Mouse (Mus musculus) CH12.LX (cell line): Measurements from ENCODE around the gene Vdac1. TPM values are rescaled to one million over a fixed set of nuclear protein-coding genes. Genes with fewer than 3 reads are reported as not detected.

Experiments
- DNase-seq: peaks from one replicate; pipeline ENCODE4 v3.0.0-alpha.2; 2013; ENCODE audit errors: extremely low read depth
- H3K27ac ChIP-seq: 2 replicates; pipeline ENCODE4 v1.5.1; 2012; ENCODE audit warnings: low read depth, mild to moderate bottlenecking, control low read depth, moderate library complexity; ENCODE audit not compliant: insufficient read depth
- H3K27me3 ChIP-seq: replicated peaks from 2 replicates; pipeline ENCODE3; 2012; ENCODE audit warnings: inconsistent platforms
- H3K36me3 ChIP-seq, 2 experiments: replicated peaks in 1 of 2; 2 replicates each; pipeline versions ENCODE3 to v1.6.1; 2012; ENCODE audit warnings: inconsistent platforms in 1 of 2, low read length in 1 of 2, mild to moderate bottlenecking in 1 of 2, mixed read lengths in 1 of 2, moderate library complexity in 1 of 2; ENCODE audit not compliant: control insufficient read depth in 1 of 2, insufficient read depth in 1 of 2
- H3K4me1 ChIP-seq, 2 experiments: 2 replicates each; pipeline ENCODE4 v1.6.1; 2012; ENCODE audit warnings: inconsistent platforms in 1 of 2, moderate library complexity in 1 of 2; ENCODE audit not compliant: insufficient read depth in 2 of 2, control insufficient read depth in 1 of 2
- H3K4me2 ChIP-seq: 2 replicates; pipeline ENCODE4 v1.6.1; 2012; ENCODE audit warnings: low read depth, mild to moderate bottlenecking, control low read depth; ENCODE audit not compliant: poor library complexity, insufficient read depth, severe bottlenecking
- H3K4me3 ChIP-seq, 3 experiments: fragments of 150-350 bp in 1 of 3; sonication (generic) in 1 of 3; replicated peaks in 1 of 3; 2 replicates each; pipeline versions ENCODE3 to v1.5.1; 2011 to 2012; ENCODE audit warnings: low read depth in 2 of 3, low read length in 2 of 3, mild to moderate bottlenecking in 2 of 3, moderate library complexity in 2 of 3, control low read depth in 1 of 3, improper control_type of control experiment in 1 of 3, inconsistent platforms in 1 of 3, mixed read lengths in 1 of 3; ENCODE audit not compliant: poor library complexity in 1 of 3
- H3K79me2 ChIP-seq: replicated peaks from 2 replicates; pipeline ENCODE4 v1.6.1; 2012; ENCODE audit warnings: mild to moderate bottlenecking, moderate library complexity; ENCODE audit not compliant: control insufficient read depth, poor library complexity, insufficient read depth, severe bottlenecking; ENCODE audit errors: extremely low read depth
- H3K9ac ChIP-seq: 2 replicates; pipeline ENCODE4 v1.6.1; 2012; ENCODE audit warnings: low read depth, mild to moderate bottlenecking, control low read depth, moderate library complexity; ENCODE audit not compliant: insufficient read depth
- H3K9me3 ChIP-seq: replicated peaks from 2 replicates; pipeline ENCODE3; 2012; ENCODE audit warnings: low read length, inconsistent platforms, mixed read lengths
- BHLHE40 ChIP-seq: IDR thresholded peaks from 2 replicates; pipeline ENCODE4 v1.6.1; 2011; ENCODE audit warnings: mild to moderate bottlenecking, low read depth, low read length, improper control_type of control experiment
- CHD1 ChIP-seq: IDR thresholded peaks from 2 replicates; pipeline ENCODE4 v1.6.1; 2012; ENCODE audit warnings: low read depth, low read length, improper control_type of control experiment, inconsistent platforms
- CHD2 ChIP-seq: IDR thresholded peaks from 2 replicates; pipeline ENCODE4 v1.6.1; 2011; ENCODE audit warnings: low read length, improper control_type of control experiment
- CTCF ChIP-seq, 2 experiments: IDR thresholded peaks in 1 of 2; conservative IDR thresholded peaks in 1 of 2; 2 replicates each; pipeline ENCODE4 v1.5.1; 2011 to 2012; ENCODE audit warnings: low read depth in 2 of 2, low read length in 2 of 2, improper control_type of control experiment in 1 of 2, inconsistent platforms in 1 of 2, mild to moderate bottlenecking in 1 of 2, moderate library complexity in 1 of 2
- E2F4 ChIP-seq: IDR thresholded peaks from 2 replicates; pipeline ENCODE4 v1.6.1; 2011; ENCODE audit warnings: low read depth, low read length, improper control_type of control experiment; ENCODE audit not compliant: insufficient replicate concordance
- ELF1 ChIP-seq: IDR thresholded peaks from 2 replicates; pipeline ENCODE4 v1.6.1; 2014; ENCODE audit warnings: low read depth, mild to moderate bottlenecking, inconsistent platforms, low read length, improper control_type of control experiment
- EP300 ChIP-seq: IDR thresholded peaks from 2 replicates; pipeline ENCODE4 v1.6.1; 2011; ENCODE audit warnings: low read length, improper control_type of control experiment
- ETS1 ChIP-seq: conservative IDR thresholded peaks from 2 replicates; pipeline ENCODE4 v1.6.1; 2012; ENCODE audit warnings: low read depth, mild to moderate bottlenecking, inconsistent platforms, low read length, improper control_type of control experiment, moderate library complexity
- GABPA ChIP-seq: IDR thresholded peaks from 2 replicates; pipeline ENCODE4 v1.6.1; 2012; ENCODE audit warnings: low read depth, low read length, improper control_type of control experiment, inconsistent platforms; ENCODE audit not compliant: insufficient replicate concordance
- HCFC1 ChIP-seq: IDR thresholded peaks from 2 replicates; pipeline ENCODE4 v1.6.1; 2012; ENCODE audit warnings: low read depth, mild to moderate bottlenecking, inconsistent platforms, low read length, improper control_type of control experiment
- IRF4 ChIP-seq: IDR thresholded peaks from 2 replicates; pipeline ENCODE4 v1.6.1; 2014; ENCODE audit warnings: low read depth, mild to moderate bottlenecking, inconsistent platforms, low read length, improper control_type of control experiment
- JUN ChIP-seq: IDR thresholded peaks from 2 replicates; pipeline ENCODE4 v1.6.1; 2011; ENCODE audit warnings: low read depth, mild to moderate bottlenecking, low read length, improper control_type of control experiment, moderate library complexity; ENCODE audit not compliant: insufficient read depth
- JUND ChIP-seq: conservative IDR thresholded peaks from 2 replicates; pipeline ENCODE4 v1.6.1; 2011; ENCODE audit warnings: low read depth, low read length, improper control_type of control experiment
- KAT2A ChIP-seq: IDR thresholded peaks from 2 replicates; pipeline ENCODE4 v1.6.1; 2012; ENCODE audit warnings: low read length, improper control_type of control experiment, inconsistent platforms; ENCODE audit not compliant: insufficient replicate concordance
- MAFK ChIP-seq: IDR thresholded peaks from 2 replicates; pipeline ENCODE4 v1.6.1; 2011; ENCODE audit warnings: low read length, improper control_type of control experiment; ENCODE audit not compliant: insufficient replicate concordance
- MAX ChIP-seq: IDR thresholded peaks from 2 replicates; pipeline ENCODE4 v1.6.1; 2011; ENCODE audit warnings: low read length, improper control_type of control experiment
- MAZ ChIP-seq: IDR thresholded peaks from 2 replicates; pipeline ENCODE4 v1.6.1; 2012; ENCODE audit warnings: low read depth, mild to moderate bottlenecking, inconsistent platforms, low read length, improper control_type of control experiment, moderate library complexity
- MEF2A ChIP-seq: IDR thresholded peaks from 2 replicates; pipeline ENCODE4 v1.6.1; 2014; ENCODE audit warnings: low read depth, mild to moderate bottlenecking, inconsistent platforms, low read length, improper control_type of control experiment, borderline replicate concordance
- MXI1 ChIP-seq: IDR thresholded peaks from 2 replicates; pipeline ENCODE4 v1.6.1; 2011; ENCODE audit warnings: mild to moderate bottlenecking, low read depth, low read length, improper control_type of control experiment
- MYC ChIP-seq: IDR thresholded peaks from 2 replicates; pipeline ENCODE4 v1.6.1; 2011; ENCODE audit warnings: low read depth, mild to moderate bottlenecking, improper control_type of control experiment, low read length
- NELFE ChIP-seq: IDR thresholded peaks from 2 replicates; pipeline ENCODE4 v1.6.1; 2011; ENCODE audit warnings: low read depth, low read length, improper control_type of control experiment
- NRF1 ChIP-seq: IDR thresholded peaks from 2 replicates; pipeline ENCODE4 v1.6.1; 2014; ENCODE audit warnings: low read depth, mild to moderate bottlenecking, inconsistent platforms, low read length, improper control_type of control experiment, moderate library complexity
- PAX5 ChIP-seq: IDR thresholded peaks from 2 replicates; pipeline ENCODE4 v1.6.1; 2012; ENCODE audit warnings: low read length, inconsistent platforms, mixed read lengths
- POLR2A ChIP-seq: IDR thresholded peaks from 2 replicates; pipeline ENCODE4 v1.6.1; 2011; ENCODE audit warnings: low read depth, mild to moderate bottlenecking, improper control_type of control experiment, low read length
- POLR2AphosphoS2 ChIP-seq: IDR thresholded peaks from 2 replicates; pipeline ENCODE4 v1.6.1; 2011; ENCODE audit warnings: low read depth, low read length, improper control_type of control experiment
- RAD21 ChIP-seq: IDR thresholded peaks from 2 replicates; pipeline ENCODE4 v1.6.1; 2011; ENCODE audit warnings: low read depth, mild to moderate bottlenecking, low read length, improper control_type of control experiment, moderate library complexity
- RCOR1 ChIP-seq: conservative IDR thresholded peaks from 2 replicates; pipeline ENCODE4 v1.6.1; 2012; ENCODE audit warnings: low read depth, mild to moderate bottlenecking, inconsistent platforms, low read length, improper control_type of control experiment
- SIN3A ChIP-seq: IDR thresholded peaks from 2 replicates; pipeline ENCODE4 v1.6.1; 2012; ENCODE audit warnings: low read length, improper control_type of control experiment, inconsistent platforms
- SMC3 ChIP-seq: IDR thresholded peaks from 2 replicates; pipeline ENCODE4 v1.6.1; 2011; ENCODE audit warnings: low read depth, low read length, improper control_type of control experiment
- TBP ChIP-seq: conservative IDR thresholded peaks from 2 replicates; pipeline ENCODE4 v1.6.1; 2011; ENCODE audit warnings: low read depth, low read length, improper control_type of control experiment
- TCF12 ChIP-seq: IDR thresholded peaks from 2 replicates; pipeline ENCODE4 v1.6.1; 2014; ENCODE audit warnings: low read depth, mild to moderate bottlenecking, inconsistent platforms, low read length, improper control_type of control experiment
- UBTF ChIP-seq: IDR thresholded peaks from 2 replicates; pipeline ENCODE4 v1.6.1; 2012; ENCODE audit warnings: low read depth, mild to moderate bottlenecking, inconsistent platforms, low read length, improper control_type of control experiment, moderate library complexity
- USF1 ChIP-seq: IDR thresholded peaks from 2 replicates; pipeline ENCODE4 v1.6.1; 2014; ENCODE audit warnings: low read depth, mild to moderate bottlenecking, inconsistent platforms, low read length, improper control_type of control experiment
- USF2 ChIP-seq: conservative IDR thresholded peaks from 2 replicates; pipeline ENCODE4 v1.6.1; 2011; ENCODE audit warnings: low read depth, low read length, improper control_type of control experiment
- ZC3H11A ChIP-seq: IDR thresholded peaks from 2 replicates; pipeline ENCODE4 v1.6.1; 2012; ENCODE audit warnings: low read depth, mild to moderate bottlenecking, inconsistent platforms, low read length, improper control_type of control experiment
- ZKSCAN1 ChIP-seq: IDR thresholded peaks from 2 replicates; pipeline ENCODE4 v1.6.1; 2012; ENCODE audit warnings: low read depth, inconsistent platforms, low read length, improper control_type of control experiment, borderline replicate concordance
- ZMIZ1 ChIP-seq: IDR thresholded peaks from 2 replicates; pipeline ENCODE4 v1.6.1; 2012; ENCODE audit warnings: low read depth, mild to moderate bottlenecking, inconsistent platforms, low read length, improper control_type of control experiment
- ZNF384 ChIP-seq: IDR thresholded peaks from 2 replicates; pipeline ENCODE4 v1.6.1; 2012; ENCODE audit warnings: low read depth, low read length, improper control_type of control experiment, inconsistent platforms
- dilution Hi-C: fragments of 300-500 bp; cut with MboI; formaldehyde crosslinking; loops from 2 replicates; pipeline ENCODE4 v1.14.3; 2020; ENCODE audit warnings: low sequenced_read_pairs; ENCODE audit not compliant: extremely low pct_unique_long_range_greater_than_20kb, extremely low pct_ligation_motif_present
- in situ Hi-C: fragments of 300-500 bp; cut with MboI; formaldehyde crosslinking; loops from 3 replicates; pipeline ENCODE4 v1.14.3; 2019; ENCODE audit warnings: low sequenced_read_pairs, low pct_ligation_motif_present, low pct_unique_long_range_greater_than_20kb, mixed read lengths
- polyA plus RNA-seq: library from polyadenylated mRNA; unstranded; fragments of >175 nt; gene quantifications from 2 replicates; pipeline ENCODE4 v1.2.1, GENCODE M21; 2012; ENCODE audit warnings: low read depth; ENCODE audit not compliant: insufficient read length
- total RNA-seq, 2 experiments: library from RNA; depleted of rRNA; stranded (reverse); fragments of 300-350 nt in 1 of 2; fragments of >200 nt in 1 of 2; gene quantifications; 2 replicates each; pipeline ENCODE4 v1.2.3; 2012 to 2014

Vdac1 gene
- total and polyA plus RNA-seq, 3 experiments = 204 to 315 (median 289) TPM

DNA sequence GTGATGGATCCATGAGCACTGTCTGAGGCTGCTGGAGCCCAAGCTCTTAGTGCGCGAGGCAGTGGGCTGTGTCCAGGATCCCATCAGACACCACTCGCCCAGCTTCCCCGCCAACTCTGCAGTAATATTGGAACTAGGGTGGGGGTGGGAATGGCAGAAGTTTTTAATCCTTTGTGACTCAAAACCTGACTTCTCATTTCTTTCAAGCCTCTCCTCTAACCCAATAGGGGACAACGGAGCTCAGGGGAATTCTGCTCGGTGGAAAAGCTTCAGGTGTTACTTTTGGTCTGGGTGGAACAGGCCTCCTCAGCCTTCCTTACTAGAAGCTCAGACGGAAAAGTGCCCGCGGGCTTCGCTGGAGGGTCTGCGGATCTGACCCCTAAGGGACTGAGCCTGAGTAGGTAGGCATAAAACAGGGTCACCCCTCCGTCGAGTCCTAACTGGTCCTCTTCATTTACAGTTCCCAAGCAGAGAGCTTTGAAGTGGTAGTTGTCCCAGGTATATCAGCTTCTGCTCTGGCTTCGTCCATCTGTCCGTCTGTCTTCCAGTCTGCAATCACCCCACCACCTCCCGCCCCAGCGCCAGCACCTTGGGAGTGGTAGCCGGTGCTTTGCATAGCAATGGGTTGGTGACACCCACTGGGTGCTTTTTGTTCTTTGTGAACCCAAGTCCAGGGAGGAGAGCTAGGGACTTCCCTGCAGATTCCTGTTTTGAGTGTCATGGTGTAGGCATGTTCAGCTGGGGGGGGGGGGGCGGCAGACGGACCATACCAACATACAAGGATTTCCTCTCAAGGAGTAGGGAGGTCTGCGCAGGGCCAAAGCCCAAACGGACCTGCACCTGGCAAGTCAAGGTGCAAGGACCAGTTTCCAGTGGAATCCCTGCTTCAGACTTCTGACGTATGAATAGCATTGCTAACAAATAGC is 36.0 kb upstream of the Vdac1 start:
- H3K79me2 ChIP-seq = no peaks in the 10 kb centered on the region
- in situ Hi-C loops = no loop called here
- no peaks in the 10 kb centered on the region for H3K9me3 ChIP-seq
- peak; percentile 80 for DNase-seq
- peak overlapping the region; percentile 18; the same call in 1 of the 2 replicates for H3K27ac ChIP-seq
- H3K4me3 ChIP-seq = no peak overlapping the region
- peaks cover 7% of the 10 kb centered on the region for H3K27me3 ChIP-seq
- TF ChIP-seq NELFE (no peak), ETS1 (peak; percentile 88), MAZ (peak; percentile 80), MAX (no peak; the same call in 1 of the 2 replicates), GABPA (no peak), CTCF (conservative IDR thresholded peaks at IDR 0.05 in 1 of 2, IDR thresholded peaks at IDR 0.05 in 1 of 2; ENCODE audit: low read depth in 2 of 2, low read length in 2 of 2) (no peak), RCOR1 (peak; percentile 94), ZNF384 (no peak), SIN3A (peak; percentile 64; the same call in 1 of the 2 replicates), IRF4 (peak; percentile 99), POLR2A (no peak; the same call in 1 of the 2 replicates), ZKSCAN1 (peak; percentile 56), POLR2AphosphoS2 (no peak), MYC (no peak), JUN (peak; percentile 89), E2F4 (no peak), SMC3 (no peak; the same call in 1 of the 2 replicates), ZC3H11A (no peak), PAX5 (no peak), BHLHE40 (peak; percentile 72), MXI1 (no peak; the same call in 1 of the 2 replicates), CHD1 (peak; percentile 80; the same call in 1 of the 2 replicates), CHD2 (peak; percentile 93), ZMIZ1 (0 out of 2 replicates have a peak, but pooled peaks have one; percentile 19), JUND (peak; percentile 91), TCF12 (peak; percentile 87), EP300 (peak; percentile 98), USF1 (no peak), KAT2A (no peak), NRF1 (no peak), RAD21 (no peak; the same call in 1 of the 2 replicates), MEF2A (peak; percentile 85), TBP (no peak), ELF1 (no peak; the same call in 1 of the 2 replicates), HCFC1 (peak; percentile 4), UBTF (no peak), MAFK (peak; percentile 74; the same call in 1 of the 2 replicates), USF2 (no peak)
- H3K4me2 ChIP-seq = peak overlapping the region; percentile 77
- 0 out of 2 replicates have a peak overlapping the region, but pooled peaks have one; percentile 4 for H3K9ac ChIP-seq
- peaks cover 35 to 51% of the 10 kb centered on the region in 2 experiments for H3K4me1 ChIP-seq
- dilution Hi-C loops = no loop called here
- no peaks in the 10 kb centered on the region for H3K36me3 ChIP-seq
